Mouse (Mus musculus) stomach, postnatal 0 days (tissue): ENCODE measurements around the gene Impg2. TPM values are rescaled to one million over a fixed set of nuclear protein-coding genes. Genes with fewer than 3 reads are reported as not detected.
A peak's percentile ranks its signal among the peaks of the same experiment; 100 is the strongest.

Experiments
- ATAC-seq: fragments of 200-750 bp; cut with Nextera tagmentation; 2 replicates; pipeline ENCODE4 v1.8.0; 2017; ENCODE audit not compliant: low FRiP score, low TSS enrichment
- DNase-seq: peaks from one replicate; pipeline ENCODE4 v3.0.0-alpha.2; 2016; ENCODE audit warnings: low spot score
- H3K27ac ChIP-seq: fragments of 300-500 bp; sonication (generic); replicated peaks from 2 replicates; pipeline ENCODE4 v1.5.1; 2014; ENCODE audit warnings: mild to moderate bottlenecking, control low read depth
- H3K27me3 ChIP-seq: fragments of 300-500 bp; sonication (generic); 2 replicates; pipeline ENCODE4 v1.6.1; 2014; ENCODE audit warnings: low read length; ENCODE audit not compliant: control insufficient read depth, insufficient read depth
- H3K36me3 ChIP-seq: fragments of 300-500 bp; sonication (generic); 2 replicates; pipeline ENCODE4 v1.6.1; 2014; ENCODE audit warnings: low read length, mixed read lengths; ENCODE audit not compliant: control insufficient read depth, insufficient read depth
- H3K4me1 ChIP-seq: fragments of 300-500 bp; sonication (generic); replicated peaks from 2 replicates; pipeline ENCODE4 v1.6.1; 2014; ENCODE audit warnings: antibody characterized with exemption; ENCODE audit not compliant: control insufficient read depth, insufficient read depth
- H3K4me2 ChIP-seq: fragments of 300-500 bp; sonication (generic); replicated peaks from 2 replicates; pipeline ENCODE4 v1.6.1; 2014; ENCODE audit warnings: low read depth, mild to moderate bottlenecking, control low read depth, moderate library complexity
- H3K4me3 ChIP-seq: fragments of 300-500 bp; sonication (generic); 2 replicates; pipeline ENCODE4 v1.5.1; 2014; ENCODE audit warnings: low read depth, low read length, control low read depth
- H3K9ac ChIP-seq: fragments of 300-500 bp; sonication (generic); 2 replicates; pipeline ENCODE4 v1.6.1; 2014; ENCODE audit warnings: mild to moderate bottlenecking, low read length, control low read depth, mixed read lengths
- H3K9me3 ChIP-seq: fragments of 300-500 bp; sonication (generic); 2 replicates; pipeline ENCODE4 v1.6.1; 2016; ENCODE audit warnings: low read length; ENCODE audit not compliant: control insufficient read depth
- CTCF ChIP-seq: IDR thresholded peaks from 2 replicates; pipeline ENCODE4 v1.5.1; 2016; ENCODE audit warnings: antibody characterized with exemption, low read depth, mild to moderate bottlenecking, moderate library complexity
- EP300 ChIP-seq: optimal IDR thresholded peaks from 2 replicates; pipeline ENCODE3; 2016; ENCODE audit warnings: antibody characterized with exemption
- WGBS: fragments of 180-500 bp; shearing (Covaris S2); extraction: QIAGEN DNeasy Blood & Tissue Kit; methylation state at CpG from one replicate; pipeline ENCODE4 v1.1.7; 2014; 5-methylcytosine and 5-hydroxymethylcytosine counted together
- polyA plus RNA-seq: library from polyadenylated mRNA; unstranded; fragments of >200 nt; fragmentation: Nextera tagmentation; extraction: Ambion mirVana; gene quantifications from 2 replicates; pipeline ENCODE4 v1.2.1, GENCODE M21; 2015

Impg2 gene
- polyA plus RNA-seq, 1 experiment from 2014 or later: 0.40 TPM

DNA sequence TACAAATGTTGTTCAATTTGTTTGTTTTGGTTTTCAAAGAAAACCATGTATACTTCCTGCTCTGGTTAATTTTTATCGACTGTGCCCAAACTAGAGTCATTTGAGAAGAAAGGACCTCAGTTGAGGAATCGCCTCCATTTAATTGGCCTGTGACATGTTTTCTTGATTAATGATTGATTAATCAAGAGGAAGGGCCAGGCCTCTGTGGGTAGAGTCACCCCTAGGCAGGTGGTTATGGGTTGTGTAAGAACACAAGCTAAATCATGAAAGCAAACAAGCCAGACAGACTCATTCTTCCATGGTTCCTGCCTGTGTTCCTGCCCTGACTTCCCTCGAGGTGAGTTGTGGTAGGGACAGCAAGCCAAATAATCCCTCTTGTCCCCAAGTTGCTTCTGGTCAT, 8.6 kb downstream of the Impg2 start:
- DNase-seq (no peak), ATAC-seq (no peak)
- no peaks in the 10 kb centered on the region for H3K4me1 ChIP-seq
- no peaks in the 10 kb centered on the region for H3K27me3 ChIP-seq
- H3K36me3 ChIP-seq: no peaks in the 10 kb centered on the region
- no peaks in the 10 kb centered on the region for H3K9me3 ChIP-seq
- TF ChIP-seq CTCF (no peak), EP300 (no peak)
- no peak overlapping the region for H3K4me3 ChIP-seq
- no peak overlapping the region for H3K9ac ChIP-seq
- H3K4me2 ChIP-seq: no peak overlapping the region
- WGBS: 53% methylated on average over 3 of the region's 3 CpGs
- H3K27ac ChIP-seq: no peak overlapping the region

GRCm38 (mm10) chr16:56227686-56228085, 23.6 kb downstream of the Impg2 start:
- ATAC-seq (no peak), DNase-seq (no peak)
- H3K4me2 ChIP-seq: no peak overlapping the region
- H3K9me3 ChIP-seq: no peaks in the 10 kb centered on the region
- H3K9ac ChIP-seq: no peak overlapping the region
- no peak overlapping the region for H3K4me3 ChIP-seq
- no peak for TF ChIP-seq CTCF
- TF ChIP-seq EP300: no peak
- H3K36me3 ChIP-seq: no peaks in the 10 kb centered on the region
- H3K27me3 ChIP-seq: no peaks in the 10 kb centered on the region
- H3K4me1 ChIP-seq: no peaks in the 10 kb centered on the region
- H3K27ac ChIP-seq: no peak overlapping the region

GRCm38 (mm10) chr16:56229455-56229854, 25.3 kb downstream of the Impg2 start:
- H3K9ac ChIP-seq: no peak overlapping the region
- ATAC-seq (peak; percentile 26; the same call in 1 of the 2 replicates), DNase-seq (no peak)
- H3K4me3 ChIP-seq: no peak overlapping the region
- 22% methylated on average over 2 of the region's 2 CpGs for WGBS
- H3K27me3 ChIP-seq: no peaks in the 10 kb centered on the region
- no peak overlapping the region for H3K4me2 ChIP-seq
- H3K4me1 ChIP-seq: no peaks in the 10 kb centered on the region
- no peaks in the 10 kb centered on the region for H3K36me3 ChIP-seq
- no peak overlapping the region for H3K27ac ChIP-seq
- H3K9me3 ChIP-seq: no peaks in the 10 kb centered on the region
- TF ChIP-seq CTCF: no peak
- no peak for TF ChIP-seq EP300

DNA sequence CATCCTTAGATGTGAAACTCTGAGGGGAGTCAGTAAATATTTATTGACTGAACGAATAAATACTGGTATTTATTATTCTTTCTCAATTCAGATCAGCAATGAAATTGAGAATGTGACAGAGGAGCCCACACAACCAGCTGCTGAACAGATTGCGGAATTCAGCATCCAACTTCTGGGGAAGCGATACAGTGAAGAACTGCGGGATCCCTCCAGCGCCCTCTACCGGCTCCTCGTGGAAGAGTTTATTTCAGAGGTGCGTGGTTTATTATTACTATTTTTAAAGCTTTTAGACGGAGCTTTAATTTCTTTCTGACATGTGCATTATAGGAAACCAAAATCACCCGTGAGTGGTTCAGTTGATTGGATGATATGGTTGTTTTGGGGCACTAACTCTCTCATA, 27.2 kb downstream of the Impg2 start:
- no peaks in the 10 kb centered on the region for H3K9me3 ChIP-seq
- ATAC-seq (no peak), DNase-seq (no peak)
- H3K27me3 ChIP-seq: no peaks in the 10 kb centered on the region
- H3K27ac ChIP-seq: no peak overlapping the region
- H3K36me3 ChIP-seq: no peaks in the 10 kb centered on the region
- H3K4me1 ChIP-seq: no peaks in the 10 kb centered on the region
- H3K4me3 ChIP-seq: no peak overlapping the region
- TF ChIP-seq CTCF (peak; percentile 57), EP300 (no peak)
- 53% methylated on average over 10 of the region's 10 CpGs for WGBS
- H3K4me2 ChIP-seq: no peak overlapping the region
- no peak overlapping the region for H3K9ac ChIP-seq

GRCm38 (mm10) chr16:56232736-56233135, 28.6 kb downstream of the Impg2 start:
- no peak overlapping the region for H3K4me3 ChIP-seq
- no peaks in the 10 kb centered on the region for H3K4me1 ChIP-seq
- no peak overlapping the region for H3K9ac ChIP-seq
- TF ChIP-seq CTCF (no peak), EP300 (no peak)
- no peak overlapping the region for H3K27ac ChIP-seq
- H3K27me3 ChIP-seq: no peaks in the 10 kb centered on the region
- H3K9me3 ChIP-seq: no peaks in the 10 kb centered on the region
- H3K36me3 ChIP-seq: no peaks in the 10 kb centered on the region
- no peak overlapping the region for H3K4me2 ChIP-seq
- WGBS: 56% methylated on average over 10 of the region's 10 CpGs
- DNase-seq: no peak
- ATAC-seq: no peak

- 65% methylated on average over 3 of the region's 3 CpGs for WGBS
- Histone ChIP-seq H3K9me3 (no peaks in the 10 kb centered on the region), H3K9ac (no peak overlapping the region), H3K4me1 (no peaks in the 10 kb centered on the region), H3K27ac (no peak overlapping the region), H3K4me3 (no peak overlapping the region), H3K4me2 (no peak overlapping the region), H3K27me3 (no peaks in the 10 kb centered on the region), H3K36me3 (no peaks in the 10 kb centered on the region)
- no peak for DNase-seq
- ATAC-seq: no peak
- TF ChIP-seq CTCF (no peak), EP300 (no peak)
These were observed 41.9 kb downstream of the Impg2 start for GRCm38 (mm10) chr16:56246031-56246430.
